Comparison of ENCODE assay signal across 17 mouse cellular contexts in the genomic region with DNA sequence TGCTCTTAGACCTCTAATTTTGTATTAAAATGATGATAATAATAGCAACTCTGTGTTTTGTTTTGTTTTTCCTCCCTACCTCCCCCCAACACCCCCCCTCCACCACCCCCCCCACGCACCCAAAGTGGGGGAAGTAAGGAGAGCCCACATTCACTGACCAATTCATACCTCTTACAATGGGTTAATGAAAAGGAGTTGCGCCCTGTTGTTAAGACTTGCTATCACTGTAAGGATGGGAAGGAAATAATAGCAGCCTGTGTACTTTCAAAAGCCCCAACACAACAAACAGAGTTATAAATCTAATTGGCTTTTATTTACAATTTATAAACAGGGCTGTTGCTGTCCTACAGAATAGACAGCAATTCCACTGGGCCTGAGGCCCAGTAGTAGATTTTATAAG.
DNase-seq lines count a peak whose midpoint lies in the region; ATAC-seq and TF ChIP-seq lines count a peak whose summit lies in the region.
"Had no signal": no experiment of that assay in that cellular context is flagged by ENCODE, and none has a peak within 500 bp of the region (broad histone marks: within the 10 kb centered on the region; RNA-seq: fewer than 3 reads in every experiment).

No protein-coding gene starts in this region.

- no peak for TF ChIP-seq EP300 in stomach, postnatal 0 days (optimal IDR thresholded peaks at IDR 0.05)

- no peaks in the 10 kb centered on the region for H3K36me3 ChIP-seq in intestine, embryonic 16.5 days (ENCODE audit: control insufficient read depth, insufficient read depth, low read length)
- no peaks in the 10 kb centered on the region for H3K36me3 ChIP-seq in intestine, embryonic 15.5 days
- H3K36me3 ChIP-seq in stomach, embryonic 14.5 days (ENCODE audit: control insufficient read depth, insufficient read depth, low read length), result no peaks in the 10 kb centered on the region
- H3K36me3 ChIP-seq in stomach, postnatal 0 days (ENCODE audit: control insufficient read depth, insufficient read depth, low read length), result no peaks in the 10 kb centered on the region
- H3K36me3 ChIP-seq in stomach, embryonic 16.5 days (ENCODE audit: control insufficient read depth, insufficient read depth, low read length), result no peaks in the 10 kb centered on the region
- H3K36me3 ChIP-seq: limb, embryonic 12.5 days; liver, embryonic 15.5 days had no signal

- H3K4me3 ChIP-seq in cerebellum, adult 2 months (replicated peaks; ENCODE audit: insufficient read depth, low read depth, low read length), result no peak overlapping the region
- H3K4me3 ChIP-seq in intestine, embryonic 16.5 days (ENCODE audit: low read length), result no peak overlapping the region
- no peak overlapping the region for H3K4me3 ChIP-seq in intestine, embryonic 15.5 days (replicated peaks)
- H3K4me3 ChIP-seq in stomach, embryonic 14.5 days (ENCODE audit: low read depth, low read length), result no peak overlapping the region
- H3K4me3 ChIP-seq in stomach, postnatal 0 days (ENCODE audit: low read depth, low read length), result no peak overlapping the region
- H3K4me3 ChIP-seq in stomach, embryonic 16.5 days (replicated peaks; ENCODE audit: low read length), result no peak overlapping the region
- H3K4me3 ChIP-seq: gastrocnemius, adult 2 months; heart, adult 2 months; limb, embryonic 12.5 days; liver, embryonic 15.5 days had no signal

- peak; percentile 21; the same call in 1 of the 2 replicates for ATAC-seq in intestine, embryonic 16.5 days
- ATAC-seq in intestine, embryonic 15.5 days, result no peak; the same call in 1 of the 2 replicates
- ATAC-seq in stomach, embryonic 14.5 days (ENCODE audit: insufficient number of reproducible peaks, insufficient read depth, low FRiP score, low read depth), result no peak
- ATAC-seq in stomach, postnatal 0 days (ENCODE audit: low FRiP score, low TSS enrichment), result no peak
- ATAC-seq in stomach, embryonic 16.5 days (ENCODE audit: insufficient read depth, low FRiP score), result no peak
- ATAC-seq: inflammation-experienced regulatory T-cells, adult 6 months had no signal

- H3K4me1 ChIP-seq in cerebellum, adult 2 months (ENCODE audit: control insufficient read depth, insufficient read depth, low read length), result peaks cover 15% of the 10 kb centered on the region
- H3K4me1 ChIP-seq in intestine, embryonic 16.5 days (ENCODE audit: control insufficient read depth, insufficient read depth, low read length), result peaks cover 14% of the 10 kb centered on the region
- 0 out of 2 replicates have a peak, but pooled peaks cover 12% of the 10 kb centered on the region for H3K4me1 ChIP-seq in intestine, embryonic 15.5 days (replicated peaks)
- H3K4me1 ChIP-seq in stomach, embryonic 14.5 days (ENCODE audit: control insufficient read depth, insufficient read depth, low read length), result peaks cover 25% of the 10 kb centered on the region
- 0 out of 2 replicates have a peak, but pooled peaks cover 6% of the 10 kb centered on the region for H3K4me1 ChIP-seq in stomach, postnatal 0 days (replicated peaks; ENCODE audit: control insufficient read depth, insufficient read depth)
- peaks cover 18% of the 10 kb centered on the region for H3K4me1 ChIP-seq in stomach, embryonic 16.5 days (ENCODE audit: control insufficient read depth, insufficient read depth, low read length)
- H3K4me1 ChIP-seq: liver, embryonic 15.5 days had no signal

- no peak for TF ChIP-seq CTCF in cerebellum, adult 2 months (IDR thresholded peaks at IDR 0.05; ENCODE audit: borderline replicate concordance, insufficient read depth, low read depth, low read length)
- no peak for TF ChIP-seq CTCF in stomach, postnatal 0 days (IDR thresholded peaks at IDR 0.05; ENCODE audit: low read depth)

- H3K9me3 ChIP-seq in intestine, embryonic 16.5 days (ENCODE audit: control insufficient read depth, low read length), result no peaks in the 10 kb centered on the region
- H3K9me3 ChIP-seq in intestine, embryonic 15.5 days, result no peaks in the 10 kb centered on the region
- H3K9me3 ChIP-seq in stomach, embryonic 14.5 days (ENCODE audit: control insufficient read depth, low read depth, low read length), result no peaks in the 10 kb centered on the region
- H3K9me3 ChIP-seq in stomach, postnatal 0 days (ENCODE audit: control insufficient read depth, low read length), result no peaks in the 10 kb centered on the region
- H3K9me3 ChIP-seq in stomach, embryonic 16.5 days (replicated peaks; ENCODE audit: control insufficient read depth, low read length), result no peaks in the 10 kb centered on the region
- H3K9me3 ChIP-seq: limb, embryonic 12.5 days; liver, embryonic 15.5 days had no signal

- no peak for TF ChIP-seq POLR2A in cerebellum, adult 2 months (IDR thresholded peaks at IDR 0.05; ENCODE audit: borderline replicate concordance, insufficient read depth, low read length)

- H3K4me2 ChIP-seq in intestine, embryonic 16.5 days (ENCODE audit: low read depth, low read length), result no peak overlapping the region
- no peak overlapping the region for H3K4me2 ChIP-seq in intestine, embryonic 15.5 days (replicated peaks)
- H3K4me2 ChIP-seq in stomach, embryonic 14.5 days (replicated peaks; ENCODE audit: low read depth, low read length), result no peak overlapping the region
- H3K4me2 ChIP-seq in stomach, postnatal 0 days (replicated peaks; ENCODE audit: low read depth), result no peak overlapping the region
- H3K4me2 ChIP-seq in stomach, embryonic 16.5 days (ENCODE audit: low read depth, low read length), result no peak overlapping the region
- H3K4me2 ChIP-seq: liver, embryonic 15.5 days; midbrain, embryonic 11.5 days had no signal

- H3K27ac ChIP-seq in cerebellum, adult 2 months (ENCODE audit: insufficient read depth, low read length), result 0 out of 2 replicates have a peak overlapping the region, but pooled peaks have one; percentile 17
- H3K27ac ChIP-seq in intestine, embryonic 16.5 days (ENCODE audit: low read length), result peak overlapping the region; percentile 53
- no peak overlapping the region for H3K27ac ChIP-seq in intestine, embryonic 15.5 days
- peak overlapping the region; percentile 61; the same call in 1 of the 2 replicates for H3K27ac ChIP-seq in stomach, embryonic 14.5 days (ENCODE audit: low read length)
- H3K27ac ChIP-seq in stomach, postnatal 0 days (replicated peaks), result no peak overlapping the region
- H3K27ac ChIP-seq in stomach, embryonic 16.5 days (ENCODE audit: low read length), result peak overlapping the region; percentile 36; the same call in 1 of the 2 replicates
- H3K27ac ChIP-seq: gastrocnemius, adult 2 months; heart, adult 2 months; limb, embryonic 12.5 days; liver, embryonic 15.5 days had no signal

- H3K27me3 ChIP-seq in cerebellum, adult 2 months (ENCODE audit: control insufficient read depth, insufficient read depth, low read length), result no peaks in the 10 kb centered on the region
- H3K27me3 ChIP-seq in intestine, embryonic 16.5 days (replicated peaks; ENCODE audit: control insufficient read depth, insufficient read depth, low read length), result no peaks in the 10 kb centered on the region
- no peaks in the 10 kb centered on the region for H3K27me3 ChIP-seq in intestine, embryonic 15.5 days (replicated peaks)
- H3K27me3 ChIP-seq in stomach, embryonic 14.5 days (ENCODE audit: control insufficient read depth, insufficient read depth, low read length), result no peaks in the 10 kb centered on the region
- no peaks in the 10 kb centered on the region for H3K27me3 ChIP-seq in stomach, postnatal 0 days (ENCODE audit: control insufficient read depth, insufficient read depth, low read length)
- H3K27me3 ChIP-seq in stomach, embryonic 16.5 days (ENCODE audit: control insufficient read depth, insufficient read depth, low read length), result no peaks in the 10 kb centered on the region
- H3K27me3 ChIP-seq: limb, embryonic 12.5 days; liver, embryonic 15.5 days had no signal

- DNase-seq in cerebellum, adult 2 months, result no peak
- no peak for DNase-seq in cerebellum, adult 8-10 months
- no peak for DNase-seq in stomach, postnatal 0 days (ENCODE audit: low spot score)
- DNase-seq in urinary bladder, postnatal 36 days (ENCODE audit: low spot score in 2 of 2), result no peak
- DNase-seq: adrenal gland, postnatal 14 days; gastrocnemius, adult 2 months; heart, adult 2 months; heart, postnatal 10 days; thymus, postnatal 25 days had no signal

- WGBS in cerebellum, adult 2 months, result 61% methylated on average over 2 of the region's 2 CpGs
- WGBS in intestine, embryonic 16.5 days, result 36% methylated on average over 2 of the region's 2 CpGs
- WGBS in intestine, embryonic 15.5 days, result 41% methylated on average over 2 of the region's 2 CpGs
- 50% methylated on average over 2 of the region's 2 CpGs for WGBS in stomach, embryonic 14.5 days
- WGBS in stomach, postnatal 0 days, result 46% methylated on average over 2 of the region's 2 CpGs
- whole genome bisulfite sequencing in stomach, embryonic 16.5 days, result 60% methylated on average over 2 of the region's 2 CpGs

- no peak overlapping the region for H3K9ac ChIP-seq in intestine, embryonic 16.5 days (ENCODE audit: low read depth, low read length)
- H3K9ac ChIP-seq in intestine, embryonic 15.5 days, result no peak overlapping the region
- no peak overlapping the region for H3K9ac ChIP-seq in stomach, embryonic 14.5 days (replicated peaks; ENCODE audit: low read depth, low read length)
- H3K9ac ChIP-seq in stomach, postnatal 0 days (ENCODE audit: low read length), result no peak overlapping the region
- H3K9ac ChIP-seq in stomach, embryonic 16.5 days (ENCODE audit: low read length), result no peak overlapping the region
- H3K9ac ChIP-seq: limb, embryonic 12.5 days; liver, embryonic 15.5 days had no signal

Comparison
In these comparisons a context has a peak if more than half of its experiments do, and no peak if none do; other contexts are left out.
1. H3K27ac ChIP-seq: peak in cerebellum, adult 2 months (single experiment), intestine, embryonic 16.5 days (single experiment), stomach, embryonic 14.5 days (single experiment) and stomach, embryonic 16.5 days (single experiment); none in intestine, embryonic 15.5 days (single experiment) and stomach, postnatal 0 days (single experiment).